Mouse (Mus musculus): ENCODE measurements around the gene Umad1.

DNA sequence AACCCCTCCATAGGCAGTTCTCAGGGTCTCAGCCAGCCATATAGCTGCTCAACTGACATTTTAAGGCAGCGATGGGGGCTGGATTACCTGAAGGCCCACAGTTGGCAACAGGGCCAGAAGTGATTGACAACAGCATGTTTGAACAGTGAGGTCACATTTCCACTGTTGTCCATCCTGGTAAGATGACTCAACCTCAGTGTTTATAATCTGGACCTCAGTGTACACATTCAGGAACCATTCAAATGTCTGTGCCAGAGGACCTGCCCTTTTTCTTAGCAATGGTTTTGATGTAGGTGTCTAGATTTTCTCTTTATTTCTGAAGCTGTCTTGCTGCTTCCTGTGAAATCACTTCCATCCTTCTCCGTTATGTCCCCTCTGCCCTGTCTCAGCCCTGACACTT lies 88.1 kb downstream of the Umad1 start:
- TF ChIP-seq CTCF (IDR thresholded peaks at IDR 0.05; ENCODE audit: borderline replicate concordance, extremely low read depth, insufficient read depth, insufficient read length) (no peak), POLR2A (IDR thresholded peaks at IDR 0.05; ENCODE audit: borderline replicate concordance, extremely low read depth, insufficient read depth, insufficient read length, poor library complexity, severe bottlenecking) (no peak)

Measured in brain, embryonic 14.5 days (tissue).